Mouse (Mus musculus) heart, postnatal 10 days (tissue): ENCODE measurements around the gene Nckap5. TPM values are rescaled to one million over a fixed set of nuclear protein-coding genes. Genes with fewer than 3 reads are reported as not detected.
"Not testable (repeated sequence)": the region's sequence is repeated elsewhere in the genome, so short reads cannot be mapped to it uniquely, and the experiment has no call there.

Experiments used
- DNase-seq, 2 experiments: peaks; one replicate each; pipeline ENCODE4 v3.0.0; 2021
- intact Hi-C: fragments of 180-260 bp; cut with DNase I; formaldehyde crosslinking; loops from one replicate; pipeline ENCODE4 v1.15.1; 2025
- total RNA-seq, 2 experiments: library from RNA; stranded (reverse); gene quantifications; 2 replicates each; pipeline ENCODE4 v1.2.3; 2021

The Nckap5 gene
- total RNA-seq = 10 to 100 TPM; 17.8 to 18.2 TPM

DNA sequence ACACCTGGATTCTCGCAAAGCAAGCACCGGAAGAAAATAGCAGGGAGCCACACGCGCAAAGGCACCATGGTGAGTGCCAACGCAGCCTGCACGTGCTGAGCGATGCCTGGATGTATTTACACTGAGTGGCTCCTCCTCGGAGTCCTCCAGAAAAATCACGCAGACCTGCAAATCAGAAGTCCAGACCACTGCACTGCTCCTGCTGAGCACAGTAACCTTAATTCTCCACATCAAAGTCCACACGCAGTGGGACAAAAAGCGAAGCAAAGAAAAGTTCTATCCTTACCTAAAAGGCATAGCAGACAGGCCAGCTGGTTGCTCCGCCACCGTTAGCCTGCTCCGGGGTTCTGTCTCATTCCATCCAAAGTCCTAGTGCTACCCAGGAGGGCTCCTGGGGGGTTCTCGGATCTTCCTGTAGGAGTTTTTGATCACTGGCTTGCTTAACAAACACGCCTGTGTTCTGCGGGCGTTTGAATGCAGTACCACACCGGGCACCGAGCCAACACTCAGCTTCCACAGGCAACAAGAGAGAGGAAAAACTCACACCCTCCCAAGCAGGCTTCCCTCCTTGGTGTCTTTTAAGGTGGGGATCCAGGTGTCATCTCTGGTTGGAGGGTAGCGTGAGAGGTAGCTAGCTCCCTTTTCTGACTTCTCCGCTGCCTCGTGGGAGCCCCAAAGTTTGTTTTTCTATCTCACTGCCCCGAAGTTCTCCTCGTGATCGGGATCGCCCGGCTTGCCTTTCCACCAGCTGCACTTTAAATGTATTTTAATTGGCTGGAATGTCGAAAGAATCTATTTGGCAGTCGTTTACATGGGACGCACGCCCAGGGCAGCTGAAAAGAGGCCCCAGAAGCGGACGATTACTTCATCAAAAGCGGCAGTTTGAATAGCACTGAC lies at the start of gene Nckap5:
TSS of gene Nckap5 (minus strand) at position 769 of the 897 bp plus-strand sequence.
- peak; percentile 87 to 88 for DNase-seq
- intact Hi-C loops = loop anchor here (1.0 kb wide), 1 partner anchor 92 kb away; no protein-coding TSS in a partner anchor

DNA sequence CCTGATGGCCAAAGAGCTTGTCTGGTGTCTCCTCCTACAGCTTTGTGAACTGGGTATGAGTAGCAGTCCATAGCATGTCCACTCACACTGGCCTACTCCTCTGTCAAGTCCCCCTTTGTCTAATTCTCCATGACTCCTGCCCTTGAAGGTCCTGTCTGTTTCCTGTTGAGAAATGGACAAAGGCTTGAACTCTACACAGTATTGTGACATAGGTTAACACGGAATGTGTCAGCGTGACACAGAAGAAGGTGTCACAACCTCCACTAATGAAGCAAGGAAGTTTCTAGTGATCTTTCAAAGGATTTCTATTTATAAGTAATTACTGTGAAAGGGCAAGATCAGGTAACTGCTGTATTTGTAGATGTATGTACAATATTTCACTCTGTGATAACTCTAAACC lies 46.9 kb upstream of the Nckap5 start:
- DNase-seq = no peak
- intact Hi-C loops = no loop called here

DNA sequence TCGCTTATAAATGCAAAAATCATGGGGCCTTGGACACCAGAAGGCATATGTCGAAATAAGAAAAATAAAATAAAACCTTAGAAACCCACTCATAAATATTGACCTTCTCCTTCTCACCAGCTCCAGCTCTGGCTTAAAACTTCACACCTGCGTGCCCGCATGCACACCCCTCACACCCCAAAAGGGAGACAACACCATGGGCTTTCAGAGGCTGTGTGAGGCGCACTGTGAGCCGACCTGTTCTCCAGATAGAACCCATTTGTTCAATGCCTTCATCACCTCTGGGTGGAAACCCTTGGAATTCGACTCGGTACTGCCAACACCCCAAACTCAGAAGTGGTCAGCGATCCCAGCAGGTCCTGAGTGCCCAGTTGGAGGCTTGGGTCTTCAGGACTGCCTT lies 37.8 kb upstream of the Nckap5 start:
- intact Hi-C loops = no loop called here

DNA sequence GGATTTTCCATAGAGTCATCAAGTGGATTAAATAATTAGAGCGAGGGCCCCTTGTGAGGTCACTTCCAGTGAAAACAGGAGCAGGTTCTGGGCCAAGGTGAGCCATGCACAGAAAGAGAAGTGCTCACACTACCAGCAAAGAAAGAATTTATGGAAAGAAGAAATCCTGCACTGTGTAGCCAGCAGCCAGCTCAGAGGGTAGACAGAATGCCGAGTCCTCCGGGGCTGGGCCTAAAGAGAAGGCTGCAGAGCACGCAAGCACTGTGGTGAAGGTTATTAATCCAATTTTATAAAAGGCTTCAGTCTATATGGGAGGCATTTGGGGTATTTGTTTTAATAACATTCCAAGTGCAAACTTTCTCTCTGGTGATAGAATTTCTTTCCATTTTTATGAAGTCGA lies 37.3 kb upstream of the Nckap5 start:
- DNase-seq = no peak
- intact Hi-C loops = no loop called here

More for the DNA sequence above, 37.8 kb upstream of the Nckap5 start:
- DNase-seq = no peak

DNA sequence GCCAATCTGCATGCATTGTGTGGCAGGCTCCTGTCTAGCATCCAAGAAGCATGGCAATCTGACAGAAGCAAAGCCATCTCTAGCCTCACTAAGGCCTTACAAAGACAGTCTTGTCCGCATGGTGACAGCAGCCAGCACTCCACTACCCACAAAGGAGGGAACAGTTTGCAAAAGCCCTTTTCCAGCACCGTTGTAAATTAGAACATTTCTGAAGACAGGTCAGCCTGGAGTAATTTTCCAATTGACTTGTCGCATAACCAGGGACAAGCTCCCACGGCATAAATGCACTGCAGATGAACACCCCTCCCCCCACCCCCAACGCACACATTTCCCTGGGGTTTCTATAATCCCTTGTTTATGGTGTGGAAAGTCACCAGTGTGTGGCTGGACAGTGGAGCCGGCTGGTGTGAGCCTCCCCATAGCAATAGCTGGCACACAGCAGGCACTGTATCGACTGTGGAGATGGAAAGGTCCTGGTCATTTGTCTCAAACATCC lies 35.0 kb upstream of the Nckap5 start:
- no peak for DNase-seq
- intact Hi-C loops = no loop called here

DNA sequence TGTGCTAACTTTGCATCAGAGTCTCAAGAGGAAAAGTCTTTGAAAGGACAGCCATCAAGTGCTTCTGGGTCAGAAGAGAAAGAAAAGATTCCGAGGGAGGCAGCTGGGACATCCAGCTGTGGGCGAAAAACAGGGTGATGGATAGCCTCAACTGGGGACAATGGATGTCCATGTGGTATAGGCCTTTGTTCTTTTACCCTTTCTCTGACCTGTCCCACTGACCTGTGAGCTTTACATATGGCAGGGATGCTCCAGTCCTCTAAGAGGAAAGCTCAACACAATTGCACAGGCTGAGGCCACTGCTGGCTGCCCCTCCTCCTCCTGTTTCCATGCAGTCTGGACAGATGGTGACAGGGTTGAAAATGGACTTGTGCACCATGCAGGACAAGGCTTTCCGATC lies 31.2 kb upstream of the Nckap5 start:
- no peak for DNase-seq
- intact Hi-C loops = no loop called here

DNA sequence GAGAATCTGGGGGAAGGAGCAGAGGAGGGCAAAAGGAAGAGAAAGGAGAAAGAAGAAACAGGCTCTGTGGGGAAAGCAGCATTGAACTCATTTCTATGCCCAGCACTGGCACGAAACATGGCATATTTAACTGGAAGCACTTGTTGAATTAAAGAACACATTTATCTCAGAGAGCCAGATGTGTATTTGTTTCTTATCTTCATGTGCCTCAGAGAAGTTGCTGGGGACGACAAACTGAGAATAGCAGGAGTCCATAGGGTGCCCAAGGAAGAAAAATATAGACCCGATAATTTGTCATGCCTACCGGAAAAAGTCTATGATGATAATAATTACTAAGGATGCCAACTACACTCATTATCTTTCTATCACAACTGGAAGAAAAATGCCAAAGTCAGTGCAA lies 29.9 kb upstream of the Nckap5 start:
- no peak for DNase-seq
- intact Hi-C loops = no loop called here

DNA sequence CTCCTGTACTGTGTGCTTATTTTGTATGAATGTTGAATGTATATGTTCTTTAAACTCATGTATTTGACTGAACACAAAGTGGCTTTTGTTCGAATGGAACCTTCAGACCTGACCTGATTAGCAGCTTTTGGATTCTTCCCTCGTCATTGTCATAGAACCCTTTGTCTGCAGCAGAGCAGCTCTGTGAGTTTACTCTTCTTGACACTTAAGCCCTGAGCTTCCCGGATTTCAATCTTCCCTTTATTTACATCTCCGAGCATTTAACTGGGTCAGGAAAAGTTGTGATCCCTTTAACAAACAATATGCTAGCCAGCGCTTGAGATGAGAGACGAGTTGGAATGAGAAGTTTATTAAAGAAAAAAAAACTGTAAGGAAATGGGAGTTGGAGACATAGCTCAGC lies 18.9 kb upstream of the Nckap5 start:
- DNase-seq = no peak
- intact Hi-C loops = no loop called here

DNA sequence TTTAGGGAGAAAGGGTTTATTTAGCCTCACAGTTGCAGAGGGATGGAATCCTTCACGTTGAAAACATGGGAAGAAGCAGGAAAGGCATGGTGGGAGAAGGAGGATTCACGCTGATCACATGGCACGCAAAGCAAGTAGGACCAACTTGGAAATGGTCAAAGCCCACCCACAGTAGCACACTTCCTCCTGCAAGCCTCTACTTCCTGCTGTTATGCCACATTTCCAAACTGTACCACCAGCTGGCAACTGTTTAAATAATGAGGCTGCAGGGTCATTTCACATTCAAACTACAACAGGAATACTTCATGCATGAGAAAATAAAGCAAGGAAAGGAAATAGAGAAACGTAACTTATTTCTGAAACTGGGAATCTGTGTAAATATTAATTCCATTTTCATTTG lies 15.7 kb upstream of the Nckap5 start:
- no peak for DNase-seq
- intact Hi-C loops = no loop called here

DNA sequence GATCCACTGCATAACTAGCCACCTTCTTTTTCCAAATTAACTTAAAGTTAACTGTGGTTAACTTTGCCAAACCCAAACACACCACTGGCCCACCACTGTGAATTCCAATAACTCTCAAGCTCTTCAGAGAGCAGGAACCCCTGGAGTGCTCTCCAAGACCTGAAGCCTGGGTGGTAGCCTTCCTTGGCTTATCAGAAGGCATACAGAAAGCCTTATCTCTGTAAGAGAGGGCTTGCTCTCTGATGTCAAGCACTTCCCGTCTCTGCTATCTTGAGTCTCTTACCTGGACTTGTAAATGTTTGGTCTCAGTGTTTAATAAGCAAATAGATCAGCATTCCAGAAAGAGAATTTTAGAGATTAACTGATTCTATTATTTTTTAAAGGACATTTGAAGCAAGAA lies 2.3 kb upstream of the Nckap5 start:
- DNase-seq = no peak
- intact Hi-C loops = no loop called here

DNA sequence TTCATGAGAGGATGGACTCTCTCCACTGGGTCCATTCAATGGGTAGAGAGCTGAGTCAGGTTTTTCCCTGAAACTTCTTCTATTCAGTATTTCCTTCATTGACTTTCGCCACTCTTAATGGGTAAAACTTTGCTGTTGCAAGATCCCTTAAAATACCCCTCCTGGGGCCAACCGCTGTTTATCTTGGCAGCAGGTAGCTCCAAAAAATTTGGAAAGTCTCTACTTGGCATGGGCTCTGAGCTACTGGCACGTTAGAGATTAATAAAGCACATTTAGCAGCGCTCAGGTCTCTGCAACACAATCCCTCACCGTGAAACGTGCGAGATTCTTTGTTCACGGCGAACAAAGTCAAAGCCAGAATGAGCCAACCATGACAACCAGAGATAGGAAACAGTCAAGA lies 1.6 kb downstream of the Nckap5 start:
- intact Hi-C loops = no loop called here
- DNase-seq = peak; percentile 29 to 30

DNA sequence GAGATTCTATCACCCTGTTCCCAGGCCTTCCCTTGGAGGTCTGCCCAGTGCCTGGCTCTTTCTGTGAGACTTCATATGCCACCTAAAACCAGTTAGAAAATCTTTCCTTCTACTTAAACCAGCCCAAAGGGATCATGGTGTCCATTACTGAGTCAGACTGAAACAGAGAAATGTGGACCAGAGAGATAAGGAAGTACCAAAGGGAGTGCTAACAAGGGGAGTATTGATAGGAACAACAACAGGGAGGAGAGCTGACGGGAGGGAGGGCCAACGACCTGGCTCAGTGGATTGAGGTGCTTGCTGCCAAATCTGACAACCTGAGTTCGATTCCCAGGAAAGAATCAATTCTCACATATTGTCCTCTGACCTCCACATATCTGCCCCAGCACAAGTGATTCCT lies 5.8 kb downstream of the Nckap5 start:
- DNase-seq = peak in 1 of 2 experiments; percentile 25
- intact Hi-C loops = no loop called here

DNA sequence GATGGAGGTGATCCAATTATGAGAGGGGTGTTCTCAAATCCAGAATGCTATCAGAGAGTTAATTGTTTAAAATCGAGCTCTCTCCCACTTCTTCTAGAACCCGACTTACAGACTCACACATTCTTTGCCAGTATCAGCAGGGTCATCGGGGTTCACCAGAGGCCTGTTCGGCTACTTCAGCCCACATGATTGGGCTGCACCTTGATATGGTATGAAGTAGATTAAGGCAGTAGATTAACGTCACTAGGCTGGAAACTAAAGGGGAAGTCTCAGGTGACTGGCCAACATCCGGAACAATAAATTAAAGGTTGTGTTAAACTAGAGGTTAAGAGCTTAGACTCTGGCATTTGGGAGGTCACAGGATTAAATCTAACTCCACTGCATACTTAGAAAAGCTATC lies 8.4 kb downstream of the Nckap5 start:
- intact Hi-C loops = no loop called here
- no peak for DNase-seq

DNA sequence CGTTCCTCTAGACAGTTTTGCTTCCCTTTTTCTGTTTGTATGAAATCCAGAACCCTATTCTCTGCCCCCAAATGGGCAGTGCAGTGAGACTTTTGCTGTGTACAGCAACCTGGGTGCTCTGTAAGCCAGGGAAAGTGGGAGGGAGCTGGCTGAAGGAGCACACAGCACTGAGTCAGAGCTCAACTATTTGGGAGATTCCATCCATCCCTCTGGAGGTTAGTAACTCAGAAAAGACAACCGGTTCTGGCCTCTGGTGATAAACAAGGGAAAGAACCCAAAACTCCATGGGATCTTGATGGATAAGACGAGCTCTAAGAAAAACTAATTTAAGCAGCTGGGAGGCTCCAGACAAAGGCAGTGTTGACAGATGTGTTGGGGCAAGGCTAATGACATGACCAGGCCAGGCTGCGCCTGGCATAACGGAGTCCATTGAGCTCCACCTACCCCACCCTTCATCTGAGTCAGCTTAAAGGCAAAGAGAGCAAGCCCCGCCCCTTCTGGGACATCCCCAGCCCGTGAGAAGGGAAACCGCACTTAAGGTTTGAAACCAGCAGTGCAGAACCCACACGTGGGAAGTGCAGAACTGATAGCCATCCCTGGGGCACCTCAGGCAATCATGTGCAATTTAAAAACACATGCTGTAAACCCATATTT lies 13.1 kb downstream of the Nckap5 start:
- intact Hi-C loops = no loop called here
- peak; percentile 67 to 70 for DNase-seq

DNA sequence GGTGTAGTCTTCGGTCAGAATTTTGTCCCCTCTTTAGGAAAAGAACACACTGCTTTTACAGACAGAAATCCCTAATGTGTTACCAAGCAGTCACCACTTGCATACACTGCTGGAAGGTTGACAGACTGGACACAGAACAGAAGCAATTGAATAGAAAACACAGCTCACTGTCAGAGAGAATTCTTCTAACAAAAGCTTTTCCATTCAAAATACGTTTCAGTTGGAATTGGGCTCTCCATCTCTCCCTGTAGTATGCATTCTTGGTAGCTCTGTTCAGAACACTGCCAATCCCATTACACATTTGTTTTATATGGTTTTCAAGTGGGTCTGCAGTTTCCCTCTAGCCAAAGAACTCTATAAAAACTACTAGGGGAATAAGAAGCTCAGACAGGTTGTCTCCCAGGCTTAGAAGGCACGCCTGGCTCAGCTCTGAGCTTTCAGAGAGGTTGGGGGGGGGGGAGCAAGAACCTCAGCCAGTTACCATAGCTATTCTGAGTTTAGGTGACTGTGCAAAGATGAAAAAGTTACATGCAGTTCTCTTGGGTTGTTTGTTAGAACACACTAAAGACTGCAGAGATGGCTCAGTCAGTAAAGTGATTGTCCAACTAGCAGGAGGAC lies 23.5 kb downstream of the Nckap5 start:
- intact Hi-C loops = no loop called here
- peak in 1 of 2 experiments; percentile 32 for DNase-seq

DNA sequence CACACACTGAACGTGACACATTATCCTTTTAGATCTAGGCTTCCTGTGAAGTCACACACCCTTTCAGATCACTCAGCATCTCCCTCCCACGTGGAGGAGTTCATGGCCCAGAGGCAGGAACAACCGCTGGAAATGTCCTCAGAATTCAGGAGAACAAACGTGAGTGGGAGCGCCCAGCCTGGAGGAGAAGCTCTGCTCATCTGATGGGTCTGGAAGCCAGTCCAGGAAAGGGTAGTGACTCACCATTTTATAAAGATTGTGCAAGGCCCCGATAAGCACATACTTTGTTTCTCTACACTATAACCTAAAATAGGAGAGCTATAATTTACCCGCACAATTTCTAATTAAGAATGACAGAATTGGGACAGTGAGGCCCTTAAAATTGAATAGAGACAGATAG lies 24.1 kb downstream of the Nckap5 start:
- DNase-seq = peak; percentile 30 to 52
- intact Hi-C loops = no loop called here

DNA sequence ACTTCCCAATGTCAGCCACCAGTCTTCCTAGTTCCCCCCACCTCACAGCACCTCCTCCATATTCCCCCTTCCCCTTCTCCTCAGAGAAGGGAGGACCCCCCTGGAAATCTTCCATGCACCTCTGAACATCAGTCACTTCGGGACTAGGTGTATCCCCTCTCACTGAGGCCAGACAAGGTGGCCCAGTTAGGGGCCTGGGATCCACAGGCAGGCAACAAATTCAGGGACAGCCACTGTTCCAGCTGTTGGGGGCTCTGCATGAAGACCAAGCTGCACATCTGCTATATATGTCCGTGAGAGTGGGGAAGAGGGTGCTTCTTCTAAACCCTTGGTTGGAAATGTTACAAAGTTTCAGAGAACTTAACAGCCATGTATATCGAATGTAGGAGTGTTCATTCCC lies 28.2 kb downstream of the Nckap5 start:
- intact Hi-C loops = no loop called here

DNA sequence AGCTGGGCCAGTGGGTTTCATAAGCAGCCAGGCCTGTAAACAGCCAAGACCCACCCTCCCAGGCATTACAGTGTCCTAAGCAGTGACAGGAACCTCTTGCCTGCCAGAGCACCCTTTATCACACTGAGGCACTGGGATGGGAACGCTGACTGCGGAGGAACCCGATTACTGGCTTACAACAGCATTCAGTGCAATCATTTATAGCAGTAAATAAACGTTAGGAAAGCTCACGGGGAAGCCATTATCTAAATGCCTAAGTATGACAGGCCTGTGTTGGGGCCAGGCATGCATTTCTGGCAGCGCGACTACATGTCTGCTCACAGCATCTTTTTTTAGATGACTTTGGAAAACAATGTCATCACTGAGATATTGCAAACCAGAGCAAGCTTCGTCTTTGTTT lies 28.9 kb downstream of the Nckap5 start:
- peak; percentile 71 to 80 for DNase-seq
- intact Hi-C loops = no loop called here

More for the DNA sequence above, 28.2 kb downstream of the Nckap5 start:
- no peak for DNase-seq

DNA sequence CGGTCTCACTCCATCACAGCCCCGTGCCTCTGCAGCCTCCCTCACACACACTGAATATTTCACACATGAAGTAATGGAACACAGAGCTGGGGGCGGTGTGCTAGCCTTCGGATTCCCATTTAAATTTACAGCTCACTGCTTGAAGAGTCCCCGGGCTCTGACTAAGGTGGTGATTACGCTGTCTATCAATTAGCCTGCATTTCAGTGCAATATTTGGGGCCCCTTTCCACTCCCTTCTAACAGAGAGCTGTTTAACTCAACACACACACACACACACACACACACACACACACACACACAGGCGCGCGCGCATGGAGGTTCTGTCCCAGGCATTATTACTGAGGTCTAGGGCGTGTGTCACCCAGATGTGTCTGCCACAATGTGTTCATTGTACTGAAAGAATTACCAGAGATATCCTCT lies 31.2 kb downstream of the Nckap5 start:
- peak; percentile 32 to 42 for DNase-seq
- intact Hi-C loops = no loop called here

DNA sequence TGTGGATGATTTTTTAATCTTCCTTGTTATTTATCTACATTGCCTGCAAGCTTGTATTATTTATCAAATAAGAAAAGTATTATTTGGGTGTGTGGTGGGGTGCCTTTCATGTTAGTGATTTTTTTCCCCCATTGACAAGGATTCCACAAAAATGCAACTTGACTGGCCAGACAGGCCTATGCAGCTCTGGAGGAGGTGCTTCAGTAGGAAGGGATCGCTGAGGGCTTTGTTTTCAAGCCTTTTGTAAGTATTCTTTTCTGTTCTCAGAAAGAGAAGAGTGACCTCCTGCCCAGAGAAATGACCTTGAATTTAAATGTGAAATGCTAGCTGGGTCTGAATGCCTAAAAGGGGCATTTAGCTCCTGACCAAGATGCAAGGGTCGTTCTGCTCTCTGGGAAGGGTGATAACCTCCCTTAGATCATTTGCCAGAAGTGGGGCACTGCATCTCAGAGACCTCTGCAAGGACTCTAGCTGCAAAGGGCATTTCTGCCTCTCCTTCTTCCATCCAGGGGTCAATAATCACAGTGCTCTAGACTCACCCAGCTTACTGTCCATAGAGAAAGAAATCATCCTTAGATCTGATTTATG lies 50.2 kb downstream of the Nckap5 start:
- DNase-seq, intact Hi-C loops: not testable (repeated sequence)

DNA sequence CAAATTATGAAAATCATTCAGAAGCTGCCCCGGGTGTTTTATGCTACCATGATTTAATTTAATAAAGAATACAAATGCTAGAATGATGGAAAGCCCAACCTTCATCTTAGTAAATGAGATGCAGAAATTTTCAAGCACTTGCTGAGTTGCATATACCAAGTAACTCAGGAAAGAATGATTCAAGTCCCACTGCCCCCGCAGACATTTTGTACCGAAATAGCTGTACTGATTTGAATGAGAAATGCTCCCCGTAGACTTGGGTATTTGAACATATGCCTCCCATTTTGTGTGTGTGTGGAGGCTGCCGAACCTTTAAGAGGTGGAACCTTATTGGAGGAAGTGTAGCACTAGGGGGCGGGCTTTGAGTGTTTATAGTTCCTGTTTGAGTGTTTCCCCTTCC lies 56.7 kb downstream of the Nckap5 start:
- DNase-seq, intact Hi-C loops: not testable (repeated sequence)
